Mouse (Mus musculus) embryonic facial prominence, embryonic 11.5 days (tissue): ENCODE measurements around the gene Ptpn14. TPM values are rescaled to one million over a fixed set of nuclear protein-coding genes. Genes with fewer than 3 reads are reported as not detected.
A peak's percentile ranks its signal among the peaks of the same experiment; 100 is the strongest.

Experiments
- ATAC-seq: fragments of 200-750 bp; cut with Nextera tagmentation; replicated peaks from 2 replicates; pipeline ENCODE4 v1.8.0; 2017; ENCODE audit warnings: low read depth; ENCODE audit not compliant: insufficient number of reproducible peaks, low FRiP score, low TSS enrichment
- DNase-seq: peaks from one replicate; pipeline ENCODE4 v3.0.0-alpha.2; 2015; ENCODE audit warnings: low spot score
- H3K27ac ChIP-seq: fragments of 300-500 bp; sonication (generic); replicated peaks from 2 replicates; pipeline ENCODE4 v1.5.1; 2014; ENCODE audit warnings: mild to moderate bottlenecking, low read depth, low read length, control low read depth
- H3K27me3 ChIP-seq: fragments of 300-500 bp; sonication (generic); 2 replicates; pipeline ENCODE4 v1.6.1; 2014; ENCODE audit warnings: mild to moderate bottlenecking, low read length, moderate library complexity, mixed read lengths; ENCODE audit not compliant: control insufficient read depth, insufficient read depth
- H3K36me3 ChIP-seq: fragments of 300-500 bp; sonication (generic); replicated peaks from 2 replicates; pipeline ENCODE4 v1.6.1; 2014; ENCODE audit warnings: low read depth, mild to moderate bottlenecking, low read length, moderate library complexity, mixed read lengths; ENCODE audit not compliant: control insufficient read depth, insufficient read depth
- H3K4me1 ChIP-seq: fragments of 300-500 bp; sonication (generic); 2 replicates; pipeline ENCODE4 v1.6.1; 2014; ENCODE audit warnings: low read length, mixed read lengths; ENCODE audit not compliant: control insufficient read depth, insufficient read depth
- H3K4me2 ChIP-seq: fragments of 300-500 bp; sonication (generic); 2 replicates; pipeline ENCODE4 v1.6.1; 2014; ENCODE audit warnings: low read depth, mild to moderate bottlenecking, control low read depth, low read length, moderate library complexity
- H3K4me3 ChIP-seq: fragments of 300-500 bp; sonication (generic); 2 replicates; pipeline ENCODE4 v1.5.1; 2014; ENCODE audit warnings: low read depth, low read length, control low read depth
- H3K9ac ChIP-seq: fragments of 300-500 bp; sonication (generic); replicated peaks from 2 replicates; pipeline ENCODE4 v1.6.1; 2014; ENCODE audit warnings: mild to moderate bottlenecking, control low read depth, low read length
- H3K9me3 ChIP-seq: fragments of 300-500 bp; sonication (generic); replicated peaks from 2 replicates; pipeline ENCODE4 v1.6.1; 2016; ENCODE audit warnings: mild to moderate bottlenecking, low read length, inconsistent platforms, mixed read lengths; ENCODE audit not compliant: control insufficient read depth
- WGBS: fragments of 180-500 bp; shearing (Covaris S2); extraction: QIAGEN DNeasy Blood & Tissue Kit; methylation state at CpG from one replicate; pipeline ENCODE4 v1.1.7; 2014; 5-methylcytosine and 5-hydroxymethylcytosine counted together
- polyA plus RNA-seq: library from polyadenylated mRNA; unstranded; fragments of >200 nt; fragmentation: Nextera tagmentation; extraction: Ambion mirVana; gene quantifications from 2 replicates; pipeline ENCODE4 v1.2.1, GENCODE M21; 2014

Ptpn14 gene
- polyA plus RNA-seq, 1 experiment from 2014 or later, result 8.0 TPM

DNA sequence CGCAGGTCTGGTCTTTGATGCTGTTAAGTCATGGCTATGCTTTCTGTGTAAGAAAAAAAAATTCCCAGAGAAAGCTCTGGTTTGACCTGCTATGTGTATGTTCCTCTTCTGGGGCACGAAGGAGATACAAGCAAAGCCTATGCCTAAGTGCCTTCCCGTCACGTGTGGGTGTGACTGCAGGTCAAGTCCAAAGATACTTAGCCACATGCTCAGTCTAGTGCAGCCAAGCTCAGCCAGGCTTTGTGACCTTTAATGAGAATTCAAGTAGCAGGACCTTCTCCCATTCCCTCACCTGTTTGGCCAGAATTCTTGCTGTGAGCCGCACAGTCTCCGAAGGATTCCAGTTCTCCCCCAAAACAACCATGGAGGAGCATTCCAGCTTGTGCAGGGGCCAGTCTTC, 171.5 kb downstream of the Ptpn14 start:
- Histone ChIP-seq H3K9me3 (no peaks in the 10 kb centered on the region), H3K4me2 (no peak overlapping the region), H3K27me3 (no peaks in the 10 kb centered on the region), H3K9ac (no peak overlapping the region), H3K4me3 (no peak overlapping the region), H3K36me3 (no peaks in the 10 kb centered on the region; the same call in 1 of the 2 replicates), H3K27ac (no peak overlapping the region), H3K4me1 (no peaks in the 10 kb centered on the region)
- ATAC-seq, result no peak
- DNase-seq, result no peak
- WGBS, result 93% methylated on average over 6 of the region's 6 CpGs

DNA sequence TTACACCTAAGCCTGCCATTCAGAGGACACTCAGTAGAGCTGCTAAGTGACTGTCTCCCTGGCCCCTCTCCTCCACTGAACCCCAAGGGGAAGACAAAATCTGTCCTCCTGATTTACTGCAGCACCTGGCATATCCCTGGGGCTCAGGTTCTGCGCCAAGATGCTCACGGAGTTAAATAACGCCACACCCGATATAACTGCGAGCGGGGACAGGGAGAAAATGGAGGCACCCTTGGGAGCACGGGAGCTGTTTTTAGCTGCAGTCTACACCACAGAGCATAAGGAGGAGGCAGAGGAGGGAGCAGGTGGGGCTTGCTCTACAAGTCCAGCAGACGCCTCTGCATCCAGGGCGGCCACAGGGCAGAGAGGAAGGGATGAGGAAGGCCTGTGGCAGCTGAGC, 174.3 kb downstream of the Ptpn14 start:
- DNase-seq, result no peak
- Histone ChIP-seq H3K4me1 (no peaks in the 10 kb centered on the region), H3K27ac (no peak overlapping the region), H3K4me3 (no peak overlapping the region), H3K9ac (no peak overlapping the region), H3K27me3 (no peaks in the 10 kb centered on the region), H3K4me2 (no peak overlapping the region), H3K9me3 (no peaks in the 10 kb centered on the region), H3K36me3 (no peaks in the 10 kb centered on the region)
- no peak for ATAC-seq
- 92% methylated on average over 9 of the region's 9 CpGs for WGBS

DNA sequence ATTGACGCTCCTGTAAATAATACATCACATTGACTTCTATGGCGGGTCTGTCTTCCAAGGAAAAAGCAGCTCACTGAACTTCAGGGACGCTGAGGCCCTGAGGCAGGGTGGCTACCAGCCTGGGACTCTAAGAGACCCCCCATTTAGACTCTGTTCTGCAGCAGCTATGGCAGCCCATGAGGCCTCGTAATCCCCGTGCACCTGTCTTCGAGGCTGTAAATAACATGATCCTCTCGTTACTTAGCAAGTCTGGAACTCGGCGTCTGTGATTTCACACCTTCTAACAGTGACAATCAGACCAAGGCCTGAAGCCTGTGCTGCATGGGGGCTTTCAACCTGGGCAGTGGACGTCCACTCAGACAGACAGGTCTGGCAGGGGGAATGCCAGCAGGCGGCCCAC, 175.1 kb downstream of the Ptpn14 start:
- Histone ChIP-seq H3K4me2 (no peak overlapping the region), H3K36me3 (no peaks in the 10 kb centered on the region), H3K4me3 (no peak overlapping the region), H3K9me3 (no peaks in the 10 kb centered on the region), H3K27me3 (no peaks in the 10 kb centered on the region), H3K4me1 (no peaks in the 10 kb centered on the region), H3K9ac (no peak overlapping the region), H3K27ac (no peak overlapping the region)
- WGBS, result 85% methylated on average over 11 of the region's 11 CpGs
- ATAC-seq (no peak), DNase-seq (no peak)

DNA sequence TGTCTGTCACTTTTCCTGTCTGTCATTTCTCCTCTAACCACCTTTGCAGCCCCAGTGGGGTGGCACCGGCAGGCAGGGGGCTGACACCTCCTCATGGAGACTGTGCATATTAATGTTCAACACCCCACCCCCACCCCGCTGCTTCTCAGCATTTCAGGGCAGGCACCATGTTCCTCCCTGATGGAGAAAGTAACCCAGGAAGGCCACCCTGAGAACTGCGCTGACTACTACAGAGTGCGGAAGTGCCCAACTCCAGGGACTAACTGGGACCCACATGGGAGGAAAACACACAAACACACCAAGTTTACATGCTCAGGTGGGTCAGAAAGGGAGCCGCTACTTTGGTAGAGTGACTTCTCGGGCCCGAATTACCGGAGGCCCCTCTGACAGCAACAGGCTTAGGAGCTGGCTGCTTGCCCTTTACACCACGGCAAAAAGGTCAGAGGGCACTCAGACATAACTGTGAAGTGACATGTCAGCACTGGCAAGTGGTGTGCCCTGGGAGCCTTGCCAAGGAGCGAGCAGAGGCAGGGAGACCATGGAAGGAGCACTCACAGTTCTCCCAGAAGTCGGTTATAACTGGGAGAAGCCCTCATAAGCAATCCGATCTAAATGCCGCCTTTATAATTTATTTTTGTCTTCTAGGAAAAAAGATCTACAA, 182.7 kb downstream of the Ptpn14 start:
- Histone ChIP-seq H3K27me3 (no peaks in the 10 kb centered on the region), H3K36me3 (no peaks in the 10 kb centered on the region), H3K27ac (no peak overlapping the region), H3K9me3 (no peaks in the 10 kb centered on the region), H3K4me3 (no peak overlapping the region), H3K4me2 (no peak overlapping the region), H3K4me1 (no peaks in the 10 kb centered on the region), H3K9ac (no peak overlapping the region)
- DNase-seq, result no peak
- WGBS, result 67% methylated on average over 13 of the region's 13 CpGs
- ATAC-seq, result no peak

DNA sequence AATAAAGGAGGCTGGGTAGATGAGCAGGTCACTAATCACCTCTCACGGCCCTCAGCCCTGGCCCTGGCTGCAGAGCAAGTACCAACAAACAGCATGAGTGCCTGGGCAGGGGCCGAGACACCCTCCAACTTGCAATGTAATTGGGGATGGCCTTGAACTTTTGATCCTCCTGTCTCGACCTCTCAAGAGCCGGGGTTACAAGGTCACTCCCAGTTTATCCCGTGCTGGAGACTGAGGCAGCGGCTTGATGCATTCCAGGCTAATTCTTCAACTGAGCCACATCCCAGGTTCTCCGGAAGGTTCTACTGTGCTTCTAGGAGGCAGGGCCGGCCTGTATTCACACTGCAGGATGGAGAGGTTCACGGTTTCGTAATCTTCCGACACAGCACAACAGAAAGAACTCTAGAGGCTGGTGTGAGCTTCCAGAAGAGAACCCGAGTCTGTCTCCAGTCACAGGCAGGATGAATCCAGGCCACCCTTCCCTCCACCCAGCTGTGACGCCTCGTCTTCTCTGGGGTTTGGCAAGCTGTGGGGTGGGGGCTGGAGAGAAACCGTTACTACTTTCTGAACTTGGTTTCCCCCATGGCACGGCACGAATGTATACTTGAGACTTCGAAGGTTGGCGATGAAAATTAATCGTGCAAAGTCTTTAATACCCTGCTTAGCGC, 185.2 kb downstream of the Ptpn14 start:
- WGBS, result 83% methylated on average over 21 of the region's 21 CpGs
- Histone ChIP-seq H3K4me2 (no peak overlapping the region), H3K4me3 (no peak overlapping the region), H3K9me3 (no peaks in the 10 kb centered on the region), H3K4me1 (no peaks in the 10 kb centered on the region), H3K9ac (no peak overlapping the region), H3K27me3 (no peaks in the 10 kb centered on the region), H3K36me3 (no peaks in the 10 kb centered on the region), H3K27ac (no peak overlapping the region)
- DNase-seq, result no peak
- no peak for ATAC-seq

DNA sequence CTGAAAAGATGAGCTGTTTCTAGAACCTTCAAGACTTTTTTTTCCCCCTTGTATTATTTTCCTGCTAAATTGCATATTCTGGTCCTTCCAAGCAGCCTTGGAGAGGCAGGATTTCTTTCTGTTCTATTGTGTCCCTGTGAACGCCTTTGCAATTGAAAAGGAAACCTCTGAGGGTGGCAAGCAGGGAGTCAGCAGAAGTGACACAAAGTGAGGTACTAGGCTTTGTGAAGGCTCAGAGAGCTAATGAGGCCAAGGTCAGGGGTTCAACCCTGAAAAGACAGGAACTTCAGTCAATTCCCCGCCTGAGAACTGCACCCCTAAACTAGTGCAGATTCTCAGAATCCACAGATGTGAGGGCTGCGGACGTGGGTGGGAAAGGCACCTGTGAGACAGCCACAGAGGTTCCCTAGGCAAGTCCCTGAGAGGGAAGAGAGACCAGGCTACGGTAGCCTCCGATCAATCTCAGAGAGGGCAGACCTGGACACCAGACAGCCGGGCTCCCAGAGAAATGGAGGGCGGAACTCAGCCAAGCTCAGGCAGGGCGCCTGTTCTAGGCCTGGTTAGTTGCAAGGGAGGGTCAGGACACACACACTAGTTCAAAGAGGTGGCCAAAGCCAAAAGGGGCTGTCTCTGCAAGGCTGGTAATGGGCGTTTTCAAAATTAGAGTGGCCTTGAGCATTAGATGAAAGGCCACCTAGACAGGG, 188.5 kb downstream of the Ptpn14 start:
- Histone ChIP-seq H3K4me1 (peaks cover 3% of the 10 kb centered on the region; the same call in 1 of the 2 replicates), H3K4me3 (no peak overlapping the region), H3K9me3 (no peaks in the 10 kb centered on the region), H3K36me3 (no peaks in the 10 kb centered on the region), H3K9ac (no peak overlapping the region), H3K27ac (no peak overlapping the region), H3K4me2 (no peak overlapping the region), H3K27me3 (no peaks in the 10 kb centered on the region)
- no peak for DNase-seq
- WGBS, result 39% methylated on average over 10 of the region's 10 CpGs
- ATAC-seq, result 0 out of 2 replicates have a peak, but pooled peaks have one; percentile 16

DNA sequence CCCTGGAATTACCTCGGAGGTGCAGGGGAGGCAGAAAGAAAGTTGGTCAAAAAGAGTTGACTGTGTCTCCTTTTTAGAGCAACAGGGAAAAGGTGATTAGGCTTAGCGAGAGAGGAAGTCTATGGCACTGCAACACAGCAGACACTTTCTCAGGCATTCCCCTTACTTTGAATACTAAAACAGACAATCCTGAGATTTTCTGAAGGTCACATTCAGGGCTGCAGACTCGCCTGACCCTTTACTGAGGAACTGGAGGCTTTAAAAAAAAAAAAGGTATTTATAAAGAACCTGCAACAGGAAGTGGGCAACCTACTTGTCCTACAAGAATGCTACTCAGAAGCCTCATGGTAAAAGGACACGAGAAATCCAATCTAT, 189.0 kb downstream of the Ptpn14 start:
- Histone ChIP-seq H3K4me3 (no peak overlapping the region), H3K27me3 (no peaks in the 10 kb centered on the region), H3K9me3 (no peaks in the 10 kb centered on the region), H3K36me3 (no peaks in the 10 kb centered on the region), H3K4me1 (peaks cover 3% of the 10 kb centered on the region; the same call in 1 of the 2 replicates), H3K27ac (no peak overlapping the region), H3K9ac (no peak overlapping the region), H3K4me2 (no peak overlapping the region)
- 47% methylated on average over 4 of the region's 4 CpGs for WGBS
- ATAC-seq (no peak), DNase-seq (no peak)

DNA sequence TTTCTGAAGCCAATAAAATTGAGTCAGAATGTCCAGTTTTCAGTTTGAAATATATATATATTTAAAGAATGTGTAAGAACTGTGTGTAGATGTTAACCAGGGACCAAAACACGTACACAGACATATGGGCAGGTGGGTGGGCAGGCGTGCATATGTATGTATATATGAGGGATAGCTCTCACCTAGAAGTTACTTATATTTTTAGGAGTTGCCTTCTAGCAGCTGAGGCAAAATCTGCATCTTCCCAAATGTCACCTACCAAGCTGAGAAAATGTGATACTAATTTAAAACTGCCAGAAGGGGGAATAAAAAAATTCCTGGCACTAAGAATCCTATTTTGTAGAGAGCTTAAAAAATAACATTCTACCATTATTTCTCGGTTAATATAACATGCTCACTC, 191.7 kb downstream of the Ptpn14 start:
- Histone ChIP-seq H3K4me3 (no peak overlapping the region), H3K27me3 (no peaks in the 10 kb centered on the region), H3K9ac (no peak overlapping the region), H3K27ac (no peak overlapping the region), H3K9me3 (no peaks in the 10 kb centered on the region), H3K36me3 (no peaks in the 10 kb centered on the region), H3K4me2 (no peak overlapping the region), H3K4me1 (peaks cover 3% of the 10 kb centered on the region)
- ATAC-seq, result no peak
- DNase-seq, result no peak
- WGBS, result 87% methylated on average over 3 of the region's 3 CpGs
